Mouse (Mus musculus) c-Kit-negative CD71-positive TER-119-positive erythroid progenitor cells, embryonic 14.5 days (primary cell): ENCODE data around the gene Acacb.

Experiments
- DNase-seq: peaks from one replicate; pipeline ENCODE4 v3.0.0-alpha.2; 2013; ENCODE audit warnings: low read depth, low spot score

Acacb gene

DNA sequence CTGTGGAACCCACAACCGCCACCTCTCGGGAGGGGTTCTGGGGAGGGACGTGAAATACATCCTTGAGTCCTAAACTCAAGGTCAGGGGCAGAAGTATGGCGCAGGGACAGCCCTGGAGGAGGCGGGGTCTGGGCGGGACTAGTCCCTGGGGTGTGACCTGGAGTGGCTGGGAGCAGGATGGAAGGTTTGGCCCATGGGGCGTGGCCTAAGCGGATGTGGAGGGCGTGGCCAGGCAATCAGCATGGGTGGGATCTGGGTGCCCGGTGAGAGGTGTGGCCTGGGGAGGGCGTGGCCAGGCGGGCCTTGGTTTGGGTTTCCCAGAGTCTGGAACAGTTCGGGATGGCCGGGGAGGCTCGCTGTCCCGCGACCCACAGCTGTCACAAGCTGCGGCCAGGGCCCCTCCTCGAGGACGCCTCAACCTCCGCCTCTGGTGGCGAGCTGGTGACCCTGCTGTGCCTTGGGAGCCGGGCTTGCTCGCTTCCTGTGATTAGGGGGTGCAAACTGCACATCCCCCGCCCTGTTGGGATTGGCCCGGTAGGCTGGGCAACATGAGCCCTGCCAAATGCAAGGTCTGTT, 29.3 kb downstream of the Acacb start:
- DNase-seq = peak; percentile 70

DNA sequence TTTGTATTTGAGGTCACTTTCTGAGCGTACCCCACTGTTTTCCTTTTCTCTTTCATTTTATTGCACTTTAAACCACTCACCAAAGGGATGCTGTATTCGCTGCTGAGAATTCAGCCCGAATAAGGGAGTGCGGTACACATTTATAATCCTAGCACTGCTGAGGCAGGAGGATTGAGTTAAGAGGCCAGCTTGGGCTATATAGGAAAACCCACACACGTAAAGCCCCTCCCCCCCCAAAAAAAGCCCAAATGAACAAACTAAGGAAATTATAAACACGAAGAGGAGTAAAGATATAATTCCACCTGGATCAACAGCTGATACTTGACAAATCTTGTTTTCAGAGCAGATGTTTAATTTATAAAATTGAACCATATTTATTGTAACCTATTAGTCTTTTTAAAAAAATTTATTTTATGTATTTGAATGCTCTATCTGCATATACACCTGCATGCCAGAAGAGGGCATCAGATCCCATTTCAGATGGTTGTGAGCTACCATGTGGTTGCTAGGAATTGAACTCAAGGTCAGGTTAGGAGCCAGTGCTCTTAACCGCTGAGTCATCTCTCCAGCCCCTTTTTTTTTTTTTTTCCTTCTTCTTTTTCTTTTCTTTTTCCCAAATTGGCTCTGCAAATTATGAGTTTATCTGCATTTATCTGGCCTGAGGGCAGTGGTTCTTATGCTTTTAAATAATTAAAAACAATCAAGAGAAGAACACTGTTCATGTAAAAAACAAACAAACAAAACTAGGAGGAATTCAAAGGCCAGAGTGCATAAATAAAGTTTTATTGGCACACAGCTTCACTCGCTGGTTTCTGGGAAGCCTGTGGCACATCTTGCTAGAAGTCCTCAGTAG, 30.4 kb downstream of the Acacb start:
- no peak for DNase-seq

DNA sequence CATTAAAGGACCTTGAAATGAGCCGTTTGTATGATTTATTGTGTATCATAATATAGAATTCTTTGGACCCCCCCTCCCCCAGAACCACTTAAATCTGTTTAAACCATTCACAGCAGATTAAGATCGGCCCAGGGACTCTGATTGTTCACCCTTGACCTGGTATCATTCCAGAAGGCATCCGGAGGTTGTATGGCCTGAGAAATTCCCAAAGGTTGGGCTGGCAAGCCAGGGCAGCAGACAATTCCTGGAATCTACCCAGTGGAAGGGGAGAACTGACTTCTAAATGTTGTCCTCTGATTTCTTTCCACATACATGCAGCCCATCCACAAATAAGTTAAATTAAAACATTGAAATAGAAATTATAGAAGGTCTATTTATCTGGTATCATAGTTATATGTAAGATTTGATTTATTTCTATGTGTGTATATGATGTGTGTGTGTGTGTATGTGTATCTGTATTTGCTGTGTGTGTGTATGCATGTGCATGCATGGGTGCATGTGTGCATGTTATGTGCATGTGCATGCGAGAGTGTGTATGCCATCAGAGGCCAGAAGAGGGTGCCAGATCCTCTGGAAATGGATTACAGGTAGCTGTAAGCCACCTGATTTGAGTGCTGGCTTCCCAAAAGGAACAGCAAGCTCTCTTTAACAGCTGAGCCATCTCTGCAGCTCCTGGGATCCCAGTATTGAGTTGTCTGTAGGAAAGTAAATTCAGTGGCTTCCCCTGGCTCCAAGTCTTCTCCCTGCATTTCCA, 31.8 kb downstream of the Acacb start:
- no peak for DNase-seq

DNA sequence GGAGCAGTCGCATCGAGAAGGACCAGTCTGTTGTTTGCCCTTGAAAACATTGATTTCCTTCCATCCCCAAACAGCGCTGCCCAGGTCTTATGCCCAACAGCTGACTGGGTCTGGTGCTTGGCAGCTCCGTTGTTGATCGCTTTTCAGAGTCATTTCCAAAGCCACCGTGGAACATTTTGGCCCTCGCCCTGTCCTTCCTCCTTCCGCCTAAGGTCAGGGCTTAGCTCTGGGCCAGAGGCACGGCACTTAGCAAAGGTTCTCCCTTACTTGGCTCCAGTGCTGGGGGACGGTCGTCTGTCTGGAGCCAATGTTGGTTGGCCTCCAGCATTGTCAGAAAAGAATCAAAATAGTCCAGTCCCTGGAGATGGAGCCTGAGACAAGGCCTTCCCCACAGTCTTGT, 33.2 kb downstream of the Acacb start:
- DNase-seq = no peak

DNA sequence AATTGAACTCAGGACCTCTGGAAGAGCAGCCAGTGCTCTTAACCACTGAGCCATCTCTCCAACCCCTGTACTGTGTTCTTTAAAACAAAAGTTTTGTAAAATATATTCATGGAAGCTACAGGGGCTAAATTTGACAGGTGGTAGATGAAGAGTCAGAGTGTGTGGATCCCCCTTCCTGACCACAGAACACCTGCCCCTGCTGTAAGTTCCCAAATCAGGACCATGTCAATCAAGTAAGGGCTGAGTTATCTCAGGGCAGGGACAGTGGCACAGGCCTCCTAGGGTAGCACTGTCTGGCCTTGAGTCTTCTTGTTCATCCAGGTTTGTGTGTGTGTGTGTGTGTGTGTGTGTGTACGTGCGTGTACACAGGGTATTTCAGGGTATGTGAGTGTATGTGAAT, 37.2 kb downstream of the Acacb start:
- DNase-seq = no peak

DNA sequence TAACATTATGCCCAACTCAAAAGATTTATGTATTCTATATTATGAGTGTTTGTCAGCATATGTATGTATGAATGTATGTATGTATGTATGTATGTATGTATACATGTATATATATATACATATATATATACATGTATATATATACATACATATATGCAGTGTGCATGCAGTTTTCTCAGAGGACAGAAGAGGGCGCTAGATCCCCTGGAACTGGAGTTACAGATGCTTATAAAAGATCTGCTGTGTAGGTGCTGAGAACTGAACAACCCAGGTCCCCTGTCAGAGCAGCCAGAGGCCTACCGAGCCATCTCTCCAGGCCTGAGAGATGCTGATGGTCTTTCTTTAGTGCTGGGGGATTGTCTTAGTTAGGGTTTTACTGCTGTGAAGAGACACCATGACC, 40.8 kb downstream of the Acacb start:
- no peak for DNase-seq

DNA sequence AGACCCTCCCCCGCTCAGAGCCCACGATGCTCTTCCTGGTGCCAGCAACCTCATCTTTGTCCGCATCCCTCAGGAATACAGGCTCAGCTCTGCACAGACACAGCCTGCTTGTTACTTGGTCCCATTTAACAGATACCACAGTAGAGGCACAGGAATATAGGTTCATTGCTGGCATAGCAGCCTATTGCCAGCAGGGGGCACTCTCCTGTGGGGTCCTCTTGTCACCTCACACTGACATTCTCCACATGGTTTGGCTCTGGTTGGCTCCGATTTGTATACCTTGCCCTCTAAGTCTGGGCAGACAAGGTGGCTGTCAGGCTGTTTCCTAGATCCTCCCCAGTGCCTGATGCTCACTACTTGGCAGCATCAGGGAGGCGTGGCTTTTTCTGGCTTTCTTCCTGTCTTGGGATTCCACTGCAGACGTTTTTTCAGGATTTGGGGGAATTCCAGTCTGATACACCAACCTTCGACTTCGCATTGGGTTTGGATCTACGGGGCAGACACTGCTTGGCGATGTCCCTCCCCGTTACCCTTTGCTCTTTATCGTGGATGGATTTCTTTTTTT, 42.6 kb downstream of the Acacb start:
- no peak for DNase-seq

DNA sequence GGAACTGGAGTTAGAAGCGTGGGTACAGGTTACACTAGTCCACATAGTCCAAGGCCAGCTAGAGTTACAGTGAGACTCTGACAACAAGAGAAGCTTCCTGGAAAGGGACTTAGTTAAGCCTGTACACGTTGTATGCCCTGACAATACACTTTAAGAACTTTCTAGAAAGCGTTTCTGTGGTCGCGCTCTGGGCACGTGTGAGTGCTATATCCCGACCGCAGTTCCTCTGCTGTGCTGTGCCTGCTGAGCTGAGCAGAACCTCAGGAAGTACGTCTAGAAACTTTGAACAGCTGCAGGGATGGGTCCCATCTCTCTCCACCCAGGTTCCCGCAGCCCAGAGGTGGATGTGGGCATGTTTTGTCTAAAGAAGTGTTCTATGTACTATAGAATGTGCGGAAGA, 47.8 kb downstream of the Acacb start:
- no peak for DNase-seq

DNA sequence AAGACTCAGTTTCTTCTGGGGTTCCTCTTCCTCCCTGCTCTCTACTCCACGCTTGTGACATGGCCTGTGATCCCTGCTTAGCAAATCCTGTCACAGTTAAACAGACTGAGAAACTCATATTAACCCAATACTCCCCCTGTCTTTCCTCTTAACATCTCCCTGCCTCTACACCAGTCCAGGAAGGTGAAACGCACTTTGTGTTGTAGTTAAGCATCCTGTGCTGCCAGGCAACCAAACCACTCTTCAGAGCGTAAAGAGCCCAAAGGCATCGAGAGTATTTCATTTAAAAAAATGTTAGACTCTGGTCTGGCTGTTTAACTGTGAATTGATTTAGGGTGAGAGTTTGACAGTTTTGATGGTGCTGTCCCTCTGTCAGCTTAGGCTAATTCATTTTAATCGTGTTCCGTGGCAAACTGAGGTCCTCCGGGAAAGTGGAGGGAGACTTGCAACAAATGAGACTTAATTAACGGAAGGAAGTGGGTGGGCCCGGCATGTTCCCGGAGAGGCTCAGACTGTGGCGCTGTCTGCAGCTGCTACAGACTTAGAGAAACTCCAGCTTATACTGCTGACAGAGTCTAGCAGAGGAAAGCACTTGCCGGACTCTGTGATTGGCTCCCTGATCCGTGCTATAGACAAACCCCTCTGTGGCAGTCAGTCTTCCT, 52.9 kb downstream of the Acacb start:
- no peak for DNase-seq

DNA sequence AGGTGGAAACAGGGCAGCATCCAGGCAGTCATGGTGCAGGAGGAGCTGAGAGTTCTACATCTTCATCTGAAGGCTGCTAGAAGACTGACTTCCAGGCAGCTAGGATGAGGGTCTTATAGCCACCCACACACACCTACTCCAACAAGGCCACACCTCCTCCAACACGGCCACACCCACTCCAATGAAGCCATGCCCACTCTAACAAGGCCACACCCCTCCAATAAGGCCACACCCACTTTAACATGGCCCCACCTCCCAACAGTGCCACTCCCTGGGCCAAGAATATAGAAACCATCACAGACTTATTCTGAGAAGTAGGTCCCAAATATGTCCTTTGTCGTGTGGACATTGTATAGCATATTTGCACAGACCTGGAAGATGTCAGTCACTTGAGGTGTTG, 59.8 kb downstream of the Acacb start:
- no peak for DNase-seq

DNA sequence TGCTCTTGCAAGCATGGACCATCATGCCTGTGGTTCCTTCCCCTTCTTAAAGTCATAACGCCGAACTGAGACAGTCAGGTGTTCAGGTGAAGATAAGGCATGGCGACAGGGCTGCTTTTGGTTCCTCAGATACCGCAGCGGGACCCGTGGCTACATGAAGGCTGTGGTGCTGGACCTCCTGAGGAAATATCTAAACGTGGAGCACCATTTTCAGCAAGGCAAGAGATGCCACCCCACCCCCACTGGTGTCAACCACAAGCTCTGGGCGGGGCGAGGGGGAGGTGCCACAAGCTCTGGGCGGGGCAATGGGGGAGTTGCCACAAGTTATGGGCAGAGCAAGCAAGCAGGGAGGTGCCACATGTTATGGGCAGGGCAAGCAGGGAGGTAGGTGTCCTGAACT, 66.8 kb downstream of the Acacb start:
- DNase-seq = peak; percentile 4

DNA sequence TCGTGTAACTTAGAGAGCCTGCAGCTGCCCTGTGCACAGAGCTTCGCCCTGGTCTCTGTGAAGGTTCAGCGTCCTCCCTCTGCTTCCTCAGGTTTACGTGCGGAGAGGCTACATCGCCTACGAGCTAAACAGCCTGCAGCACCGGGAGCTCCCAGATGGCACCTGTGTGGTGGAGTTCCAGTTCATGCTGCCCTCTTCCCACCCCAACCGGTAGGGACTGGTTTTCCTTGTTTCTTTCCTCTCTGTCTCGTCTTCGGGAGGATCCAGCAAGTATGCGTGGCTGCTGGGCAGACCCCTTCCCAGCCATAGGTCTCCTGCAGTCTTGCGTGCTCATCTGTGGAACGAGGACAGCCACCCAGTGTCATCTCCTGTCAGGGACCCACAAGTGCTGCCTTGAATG, 72.4 kb downstream of the Acacb start:
- DNase-seq = no peak

DNA sequence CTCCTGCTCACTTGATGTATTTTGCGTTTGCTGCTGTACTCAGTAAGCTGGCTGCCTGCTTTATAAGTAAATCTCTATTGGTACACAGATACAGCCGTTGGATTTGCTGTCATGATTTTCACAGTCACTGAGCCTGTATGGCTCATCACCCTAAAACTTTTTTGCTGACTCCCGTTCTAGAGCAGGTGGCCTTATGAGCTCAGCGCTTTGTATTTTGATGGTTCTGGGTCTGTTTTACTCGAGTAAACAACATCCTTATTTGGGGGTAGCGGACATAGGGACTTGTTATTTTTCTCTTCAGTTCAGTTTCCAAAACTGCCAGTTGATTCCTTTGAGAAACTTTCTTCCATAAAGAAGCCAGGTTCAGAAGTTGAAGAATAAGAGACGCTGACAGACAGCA, 79.7 kb downstream of the Acacb start:
- no peak for DNase-seq

DNA sequence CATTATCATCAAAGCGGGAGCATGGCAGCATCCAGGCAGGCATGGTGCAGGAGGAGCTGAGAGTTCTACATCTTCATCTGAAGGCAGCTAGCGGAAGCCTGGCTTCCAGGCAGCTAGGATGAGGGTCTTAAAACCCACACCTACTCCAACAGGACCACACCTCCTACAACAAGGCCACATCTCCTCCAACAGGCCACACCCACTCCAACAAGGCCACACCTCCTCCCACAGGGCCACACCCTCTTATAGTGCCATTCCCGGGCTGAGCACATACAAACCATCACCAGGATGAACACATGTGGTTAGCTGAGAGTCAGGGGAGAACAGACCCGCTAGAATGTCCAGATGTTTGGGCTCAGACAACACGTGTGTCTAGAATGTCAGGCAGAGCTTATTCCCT, 82.6 kb downstream of the Acacb start:
- no peak for DNase-seq

DNA sequence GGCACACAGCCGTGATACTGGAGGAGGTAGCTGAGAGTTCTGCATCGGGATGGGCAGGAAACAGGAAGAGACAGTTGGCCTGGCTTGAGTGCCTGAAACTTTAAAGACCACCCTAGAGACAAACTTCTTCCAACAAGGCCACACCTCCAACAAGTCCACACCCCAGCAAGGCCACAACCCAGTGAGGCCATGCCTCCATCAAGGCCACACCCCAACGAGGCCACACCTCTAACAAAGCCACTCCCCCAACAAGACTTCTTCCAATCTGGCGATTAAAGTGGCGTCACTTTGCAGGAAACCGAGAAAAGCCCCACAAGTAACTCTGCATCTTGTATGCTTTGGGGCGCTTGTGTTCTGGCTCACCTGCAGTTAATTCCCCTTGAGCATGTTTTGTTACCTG, 92.6 kb downstream of the Acacb start:
- no peak for DNase-seq

DNA sequence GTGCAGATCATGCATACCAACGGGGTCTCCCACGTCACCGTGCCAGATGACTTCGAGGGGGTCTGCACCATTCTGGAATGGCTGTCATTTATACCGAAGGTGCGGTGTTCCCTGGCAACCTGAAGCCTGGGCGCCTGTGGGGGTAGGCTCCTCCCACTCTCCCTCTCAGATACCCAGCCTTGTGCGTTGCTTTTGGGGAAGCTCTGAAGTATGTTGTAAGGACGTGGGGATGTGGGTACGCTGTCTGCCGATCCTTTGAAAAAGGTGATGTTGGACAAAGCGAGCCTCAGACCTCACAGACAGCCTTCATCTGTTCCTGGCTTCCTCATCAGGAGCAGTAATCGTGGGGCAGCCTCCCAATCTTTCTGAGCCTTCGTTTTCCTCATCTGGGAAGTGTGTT, 93.4 kb downstream of the Acacb start:
- DNase-seq = no peak

DNA sequence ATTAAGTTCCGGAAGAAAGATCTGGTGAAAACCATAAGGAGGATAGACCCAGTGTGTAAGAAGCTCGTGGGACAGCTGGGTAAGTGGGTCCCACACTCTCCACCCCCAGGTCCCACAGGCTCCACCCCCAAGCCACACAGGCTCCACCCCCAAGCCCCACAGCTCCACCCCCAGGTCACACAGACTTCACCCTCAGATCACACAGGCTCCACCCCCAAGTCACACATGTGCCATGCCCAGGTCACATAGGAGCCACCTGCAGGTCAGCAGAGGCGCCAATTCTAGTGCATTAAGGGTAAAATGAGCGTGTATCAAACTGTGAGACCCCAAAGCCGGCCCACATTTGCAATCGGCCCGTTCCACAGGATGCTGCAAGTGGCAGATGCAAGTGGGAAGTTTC, 100.1 kb downstream of the Acacb start:
- DNase-seq = no peak

DNA sequence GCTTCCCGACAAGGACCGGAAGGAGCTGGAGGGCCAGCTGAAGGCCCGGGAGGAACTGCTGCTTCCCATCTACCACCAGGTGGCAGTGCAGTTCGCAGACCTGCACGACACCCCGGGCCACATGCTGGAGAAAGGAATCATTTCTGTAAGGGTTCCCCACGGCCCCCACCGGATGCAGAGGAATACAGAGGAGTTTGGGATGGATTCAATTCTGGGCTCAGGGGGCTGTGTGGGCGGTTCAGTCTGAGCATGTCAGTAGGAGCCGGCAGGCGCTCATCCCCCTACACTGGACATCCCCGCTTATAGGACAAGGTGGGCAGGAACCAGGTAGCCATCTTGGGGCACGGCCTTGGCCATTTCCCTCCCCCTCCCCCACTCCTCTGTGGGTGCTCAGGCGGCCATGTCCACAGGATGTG, 101.8 kb downstream of the Acacb start:
- no peak for DNase-seq

DNA sequence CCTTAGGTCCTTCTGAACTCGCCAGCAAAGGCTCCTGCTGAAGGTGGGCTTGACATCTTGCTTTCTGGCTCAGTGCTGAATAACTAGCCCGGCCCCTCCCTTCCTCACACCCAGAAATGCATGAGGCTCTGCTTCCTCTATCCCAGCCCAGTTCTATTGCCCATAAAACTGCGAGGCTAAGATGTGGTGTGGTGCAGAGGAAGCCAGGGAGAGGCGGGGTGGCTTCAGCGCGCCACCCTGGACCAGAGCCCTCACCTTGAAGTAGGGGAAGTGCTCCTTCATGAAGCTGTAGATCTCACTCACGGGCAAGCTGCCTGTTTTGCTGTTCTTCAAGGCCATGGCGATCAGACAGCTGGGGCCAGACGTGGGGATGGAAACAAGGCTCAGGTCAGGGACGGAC, 113.2 kb downstream of the Acacb start:
- DNase-seq = no peak

DNA sequence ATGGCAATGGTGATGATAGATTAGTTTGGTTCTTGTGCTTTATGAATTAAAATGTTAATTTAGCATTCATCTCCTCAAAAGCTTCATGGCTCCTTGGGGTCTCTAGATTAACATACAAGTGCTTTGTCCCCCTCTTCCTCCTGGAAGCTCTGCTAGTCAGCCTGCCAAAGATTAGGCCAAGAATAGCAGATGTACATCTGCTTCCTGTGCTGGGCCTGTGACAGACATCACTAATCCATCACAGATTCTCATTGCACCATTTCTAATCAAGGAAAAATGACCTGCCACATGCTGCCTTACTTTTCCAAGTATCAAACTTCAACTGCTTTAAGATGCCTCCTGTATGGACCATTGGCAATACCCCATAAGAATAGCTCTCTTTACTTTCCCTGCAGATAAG, 115.2 kb downstream of the Acacb start:
- DNase-seq = no peak

DNA sequence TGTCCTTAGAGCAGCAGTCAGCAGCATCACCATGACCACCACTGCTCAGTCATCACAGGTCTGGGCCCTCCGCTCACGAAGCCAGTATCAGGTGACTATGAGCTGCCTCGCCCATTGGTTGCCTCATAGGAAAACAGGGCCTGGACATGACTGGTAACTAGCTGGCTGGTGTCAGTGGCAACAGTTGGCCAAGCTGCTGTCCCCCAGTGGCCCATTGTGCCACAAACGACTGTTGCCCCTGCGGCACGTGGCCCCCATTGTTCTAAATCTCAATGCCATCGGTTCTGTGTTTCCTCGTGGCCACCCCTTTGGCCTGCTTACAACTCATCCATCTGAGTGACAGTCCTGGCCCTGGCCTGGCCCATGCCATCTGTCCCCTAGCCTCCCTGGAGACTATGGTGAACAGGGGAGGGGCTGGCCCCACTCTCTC, 117.7 kb downstream of the Acacb start:
- DNase-seq = no peak

DNA sequence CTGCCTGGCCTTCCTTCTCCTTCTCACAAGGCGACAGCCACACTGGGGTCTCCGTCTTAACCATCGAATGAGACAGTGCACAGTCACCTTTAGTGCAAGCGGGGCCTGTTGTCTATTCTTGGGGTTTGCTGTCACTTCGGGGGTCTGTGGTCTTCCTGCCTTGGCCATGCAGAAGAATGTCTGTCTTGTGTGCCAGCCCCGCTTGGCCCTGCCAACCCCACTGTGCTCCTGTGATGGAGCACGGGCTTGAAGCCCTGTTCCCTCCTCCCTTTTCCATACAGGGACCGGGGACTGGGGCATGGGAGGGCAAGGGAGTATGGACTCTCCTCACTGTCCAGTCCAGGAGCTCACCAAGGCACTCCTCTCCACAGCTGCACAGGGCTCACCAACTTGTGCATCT, 118.5 kb downstream of the Acacb start:
- no peak for DNase-seq
